ENCODE assay signal across 11 mouse cellular contexts in the genomic region with DNA sequence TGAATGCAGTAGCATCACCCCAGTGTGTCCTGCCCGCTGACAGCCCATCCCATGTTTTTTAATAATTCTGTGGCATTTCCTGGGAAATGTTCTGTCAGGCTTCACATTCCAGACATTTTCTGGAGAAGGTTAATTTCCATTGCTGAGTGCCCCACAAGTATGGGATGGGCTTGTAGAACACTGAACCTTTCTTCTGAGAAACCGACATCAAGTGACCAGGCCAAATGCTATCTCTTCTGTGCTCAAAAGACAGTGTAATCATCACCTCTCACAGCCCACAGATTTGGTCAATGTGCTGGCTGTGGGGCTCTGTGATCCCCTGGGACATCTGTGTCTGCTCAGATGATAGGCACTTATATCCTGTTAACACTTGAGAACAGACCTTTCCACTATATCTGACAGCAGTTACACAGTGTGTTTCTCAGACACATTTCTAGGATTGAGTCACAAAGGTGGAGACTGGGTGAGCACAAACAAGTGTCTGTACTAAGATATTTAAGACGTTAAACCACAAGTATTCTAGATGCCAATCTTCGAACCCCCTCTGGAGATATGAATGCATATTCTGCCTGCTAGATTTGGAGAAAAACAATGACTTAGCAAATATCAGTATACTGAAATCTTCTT.
DNase-seq lines count a peak whose midpoint lies in the region; ATAC-seq and TF ChIP-seq lines count a peak whose summit lies in the region.
"Had no signal": no experiment of that assay in that cellular context is flagged by ENCODE, and none has a peak within 500 bp of the region (broad histone marks: within the 10 kb centered on the region; RNA-seq: fewer than 3 reads in every experiment).

No protein-coding gene starts in this region.

- no peak for DNase-seq in gastrocnemius, adult 2 months
- DNase-seq in gastrocnemius, postnatal 14 days = no peak
- DNase-seq in 3134 (ENCODE audit: extremely low read depth, insufficient read length, low spot score) (peak; percentile 59), liver (peak; percentile 73)
- no peak for DNase-seq in adrenal gland, postnatal 14 days
- DNase-seq in thymus, postnatal 0 days (ENCODE audit: low spot score) = no peak
- DNase-seq in thymus, postnatal 4 days = no peak
- DNase-seq: kidney, adult 11 months had no signal

- TF ChIP-seq CTCF in gastrocnemius, adult 2 months (IDR thresholded peaks at IDR 0.05) = no peak

- H3K4me3 ChIP-seq in gastrocnemius, adult 2 months = no peak overlapping the region
- H3K4me3 ChIP-seq: left cerebral cortex, adult 2 months had no signal

- H3K27ac ChIP-seq in gastrocnemius, adult 2 months = peak overlapping the region; percentile 62
- H3K27ac ChIP-seq: left cerebral cortex, adult 2 months had no signal

- intact Hi-C loops in gastrocnemius, adult 2 months (cut with DNase I) = loop anchor here (5.0 kb wide), 1 partner anchor 101 kb away; no protein-coding TSS in a partner anchor
- intact Hi-C loops in gastrocnemius, postnatal 14 days (cut with DNase I; ENCODE audit: low total_unique reads) = no loop called here

- ATAC-seq in activated CD4-positive, CD25-positive, alpha-beta regulatory T cell, adult 4 months = peak; percentile 50
- ATAC-seq: lung, postnatal 0 days had no signal

Comparison
In these comparisons a context has a peak if more than half of its experiments do, and no peak if none do; other contexts are left out.
1. DNase-seq: peak in 3134 (single experiment) and liver (single experiment); none in gastrocnemius, adult 2 months (single experiment), gastrocnemius, postnatal 14 days (single experiment), adrenal gland, postnatal 14 days (single experiment), thymus, postnatal 0 days (single experiment) and thymus, postnatal 4 days (single experiment).